Mouse (Mus musculus) limb, embryonic 14.5 days (tissue): ENCODE measurements around the gene Tmed1. TPM values are rescaled to one million over a fixed set of nuclear protein-coding genes. Genes with fewer than 3 reads are reported as not detected.

Source experiments
- ATAC-seq: fragments of 200-750 bp; cut with Nextera tagmentation; 2 replicates; pipeline ENCODE4 v1.8.0; 2017; ENCODE audit warnings: low read depth, moderate number of reproducible peaks, moderate TSS enrichment; ENCODE audit not compliant: low FRiP score
- DNase-seq: peaks from one replicate; pipeline ENCODE4 v3.0.0-alpha.2; 2015; ENCODE audit warnings: low spot score
- H3K27ac ChIP-seq: fragments of 300-500 bp; sonication (generic); replicated peaks from 2 replicates; pipeline ENCODE4 v1.5.1; 2014; ENCODE audit warnings: low read depth, mild to moderate bottlenecking, low read length, moderate library complexity, mixed read lengths
- H3K27me3 ChIP-seq: fragments of 300-500 bp; sonication (generic); 2 replicates; pipeline ENCODE4 v1.6.1; 2014; ENCODE audit warnings: low read length, mixed read lengths; ENCODE audit not compliant: control insufficient read depth, insufficient read depth
- H3K36me3 ChIP-seq: fragments of 300-500 bp; sonication (generic); 2 replicates; pipeline ENCODE4 v1.6.1; 2014; ENCODE audit warnings: mild to moderate bottlenecking, low read length, moderate library complexity, mixed read lengths; ENCODE audit not compliant: control insufficient read depth, insufficient read depth
- H3K4me1 ChIP-seq: fragments of 300-500 bp; sonication (generic); 2 replicates; pipeline ENCODE4 v1.6.1; 2014; ENCODE audit warnings: antibody characterized with exemption, low read length, mixed read lengths; ENCODE audit not compliant: control insufficient read depth, insufficient read depth
- H3K4me2 ChIP-seq: fragments of 300-500 bp; sonication (generic); replicated peaks from 2 replicates; pipeline ENCODE4 v1.6.1; 2014; ENCODE audit warnings: low read depth, mild to moderate bottlenecking, low read length, moderate library complexity; ENCODE audit not compliant: severe bottlenecking
- H3K4me3 ChIP-seq: fragments of 300-500 bp; sonication (generic); replicated peaks from 2 replicates; pipeline ENCODE4 v1.5.1; 2014; ENCODE audit warnings: low read length
- H3K9ac ChIP-seq: fragments of 300-500 bp; sonication (generic); 2 replicates; pipeline ENCODE4 v1.6.1; 2014; ENCODE audit warnings: mild to moderate bottlenecking, low read depth, low read length, moderate library complexity; ENCODE audit not compliant: severe bottlenecking
- H3K9me3 ChIP-seq: fragments of 300-500 bp; sonication (generic); 2 replicates; pipeline ENCODE4 v1.6.1; 2016; ENCODE audit warnings: low read length; ENCODE audit not compliant: control insufficient read depth
- POLR2A ChIP-seq: fragments of 200-500 bp; IDR thresholded peaks from 2 replicates; pipeline ENCODE4 v1.8.0; 2012; ENCODE audit warnings: inconsistent platforms, mild to moderate bottlenecking, moderate library complexity, borderline replicate concordance; ENCODE audit not compliant: insufficient read depth, insufficient read length; ENCODE audit errors: extremely low read depth
- WGBS: fragments of 180-500 bp; shearing (Covaris S2); extraction: QIAGEN DNeasy Blood & Tissue Kit; methylation state at CpG from one replicate; pipeline ENCODE4 v1.1.7; 2014; 5-methylcytosine and 5-hydroxymethylcytosine counted together
- microRNA-seq: library from miRNA; unstranded; fragments of <30 nt; microRNA quantifications from one replicate; pipeline ENCODE4, GENCODE M21; 2016
- polyA plus RNA-seq, 2 experiments: library from polyadenylated mRNA; depleted of rRNA in 1 of 2; stranded (reverse) in 1 of 2; unstranded in 1 of 2; fragments of >200 nt; fragmentation: Nextera tagmentation in 1 of 2; extraction: Ambion mirVana in 1 of 2; gene quantifications; 2 replicates each; pipeline versions ENCODE4 v1.2.1 to v1.2.3; 2012 to 2014

The Tmed1 gene
- polyA plus RNA-seq, 2 experiments = 96.0 to 119 TPM

- H3K4me1 ChIP-seq = no peaks in the 10 kb centered on the region
- TF ChIP-seq POLR2A = no peak
- H3K9ac ChIP-seq = no peak overlapping the region
- 96% methylated on average over 3 of the region's 3 CpGs for WGBS
- H3K36me3 ChIP-seq = peaks cover 18% of the 10 kb centered on the region
- no peaks in the 10 kb centered on the region for H3K9me3 ChIP-seq
- no peak overlapping the region for H3K4me2 ChIP-seq
- ATAC-seq = no peak
- no peak for DNase-seq
- no peak overlapping the region for H3K27ac ChIP-seq
- no peaks in the 10 kb centered on the region for H3K27me3 ChIP-seq
- no peak overlapping the region for H3K4me3 ChIP-seq
Measured at GRCm38 (mm10) chr9:21458821-21459220, 51.2 kb downstream of the Tmed1 start.

Small RNA genes within 50 kb of the gene (microRNA-seq; reads per million reads assigned to microRNA genes)
- gene Mir199a-1 = 36.4 reads per million, percentile 34 among the genes with 10 or more reads in this experiment

Other genes with a start within 250 kb of the Tmed1 start
- 26.9 and 29.0 TPM in 2 replicates for gene Atg4d, start 245.0 kb downstream of the Tmed1 start, polyA plus RNA-seq (2012; rRNA removed)
- 31.6 and 35.8 TPM in 2 replicates for gene Atg4d, start 245.0 kb downstream of the Tmed1 start, polyA plus RNA-seq (2014; fragmentation: Nextera tagmentation; extraction: Ambion mirVana)
- 30.0 and 43.2 TPM in 2 replicates for gene Kri1, start 222.3 kb downstream of the Tmed1 start, polyA plus RNA-seq (2012; rRNA removed)
- 13.7 and 14.5 TPM in 2 replicates for gene Kri1, start 222.3 kb downstream of the Tmed1 start, polyA plus RNA-seq (2014; fragmentation: Nextera tagmentation; extraction: Ambion mirVana)
- gene Cdkn2d, start 218.8 kb downstream of the Tmed1 start, polyA plus RNA-seq (2012; rRNA removed) = 43.2 and 48.1 TPM in 2 replicates
- gene Cdkn2d, start 218.8 kb downstream of the Tmed1 start, polyA plus RNA-seq (2014; fragmentation: Nextera tagmentation; extraction: Ambion mirVana) = 51.1 and 56.0 TPM in 2 replicates
- gene Ap1m2, start 197.9 kb downstream of the Tmed1 start, polyA plus RNA-seq (2012; rRNA removed) = 12.8 and 16.3 TPM in 2 replicates
- 23.0 and 29.3 TPM in 2 replicates for gene Ap1m2, start 197.9 kb downstream of the Tmed1 start, polyA plus RNA-seq (2014; fragmentation: Nextera tagmentation; extraction: Ambion mirVana)
- gene Slc44a2, start 189.6 kb downstream of the Tmed1 start, polyA plus RNA-seq (2012; rRNA removed) = 127 and 159 TPM in 2 replicates
- 121 and 129 TPM in 2 replicates for gene Slc44a2, start 189.6 kb downstream of the Tmed1 start, polyA plus RNA-seq (2014; fragmentation: Nextera tagmentation; extraction: Ambion mirVana)
- 180 and 195 TPM in 2 replicates for gene Ilf3, start 142.4 kb downstream of the Tmed1 start, polyA plus RNA-seq (2012; rRNA removed)
- 174 and 201 TPM in 2 replicates for gene Ilf3, start 142.4 kb downstream of the Tmed1 start, polyA plus RNA-seq (2014; fragmentation: Nextera tagmentation; extraction: Ambion mirVana)
- gene Qtrt1, start 98.4 kb downstream of the Tmed1 start, polyA plus RNA-seq (2012; rRNA removed) = 77.9 and 80.8 TPM in 2 replicates
- 45.3 and 50.9 TPM in 2 replicates for gene Qtrt1, start 98.4 kb downstream of the Tmed1 start, polyA plus RNA-seq (2014; fragmentation: Nextera tagmentation; extraction: Ambion mirVana)
- 62.6 and 74.5 TPM in 2 replicates for gene Dnm2, start 85.3 kb downstream of the Tmed1 start, polyA plus RNA-seq (2012; rRNA removed)
- 68.3 and 72.6 TPM in 2 replicates for gene Dnm2, start 85.3 kb downstream of the Tmed1 start, polyA plus RNA-seq (2014; fragmentation: Nextera tagmentation; extraction: Ambion mirVana)
- gene AB124611, start 15.9 kb upstream of the Tmed1 start, polyA plus RNA-seq (2012; rRNA removed) = 2.3 and 2.5 TPM in 2 replicates
- 2.9 and 3.3 TPM in 2 replicates for gene AB124611, start 15.9 kb upstream of the Tmed1 start, polyA plus RNA-seq (2014; fragmentation: Nextera tagmentation; extraction: Ambion mirVana)
- 171 and 242 TPM in 2 replicates for gene Carm1, start 36.6 kb upstream of the Tmed1 start, polyA plus RNA-seq (2012; rRNA removed)
- 71.5 and 80.3 TPM in 2 replicates for gene Carm1, start 36.6 kb upstream of the Tmed1 start, polyA plus RNA-seq (2014; fragmentation: Nextera tagmentation; extraction: Ambion mirVana)
- 35.5 and 40.8 TPM in 2 replicates for gene Timm29, start 82.5 kb upstream of the Tmed1 start, polyA plus RNA-seq (2012; rRNA removed)
- gene Timm29, start 82.5 kb upstream of the Tmed1 start, polyA plus RNA-seq (2014; fragmentation: Nextera tagmentation; extraction: Ambion mirVana) = 39.8 and 43.0 TPM in 2 replicates
- gene Yipf2, start 82.6 kb upstream of the Tmed1 start, polyA plus RNA-seq (2012; rRNA removed) = 19.6 and 24.0 TPM in 2 replicates
- 18.1 and 23.6 TPM in 2 replicates for gene Yipf2, start 82.6 kb upstream of the Tmed1 start, polyA plus RNA-seq (2014; fragmentation: Nextera tagmentation; extraction: Ambion mirVana)
- gene Smarca4, start 105.9 kb upstream of the Tmed1 start, polyA plus RNA-seq (2012; rRNA removed) = 94.4 and 94.8 TPM in 2 replicates
- gene Smarca4, start 105.9 kb upstream of the Tmed1 start, polyA plus RNA-seq (2014; fragmentation: Nextera tagmentation; extraction: Ambion mirVana) = 81.1 and 90.4 TPM in 2 replicates
- 36.9 and 48.0 TPM in 2 replicates for gene Ldlr, start 213.2 kb upstream of the Tmed1 start, polyA plus RNA-seq (2012; rRNA removed)
- 15.9 and 18.4 TPM in 2 replicates for gene Ldlr, start 213.2 kb upstream of the Tmed1 start, polyA plus RNA-seq (2014; fragmentation: Nextera tagmentation; extraction: Ambion mirVana)